Comparison of ENCODE assay signal across 16 mouse cellular contexts in the genomic region with DNA sequence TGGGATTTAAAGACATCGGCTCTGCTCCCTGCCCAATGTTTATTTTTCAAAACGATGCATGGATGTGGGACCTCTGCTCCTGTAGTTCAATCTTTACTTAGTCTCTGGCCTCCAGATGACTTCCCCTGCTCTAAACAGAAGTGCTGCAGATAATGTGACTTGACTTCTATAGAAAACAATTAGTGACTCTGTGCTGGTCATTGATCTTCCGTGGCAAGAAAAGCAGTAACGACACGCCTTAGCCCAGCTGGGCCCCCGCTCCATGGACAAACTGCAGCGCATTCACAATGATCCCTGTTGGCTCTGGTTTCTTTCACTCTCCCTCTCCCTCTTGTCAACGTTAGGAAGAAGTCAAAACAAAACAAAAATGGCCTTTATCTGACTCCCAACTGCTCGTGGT. TPM values are rescaled to one million over a fixed set of nuclear protein-coding genes. Genes with fewer than 3 reads are reported as not detected.
DNase-seq lines count a peak whose midpoint lies in the region; ATAC-seq and TF ChIP-seq lines count a peak whose summit lies in the region.
"Had no signal": no experiment of that assay in that cellular context is flagged by ENCODE, and none has a peak within 500 bp of the region (broad histone marks: within the 10 kb centered on the region; RNA-seq: fewer than 3 reads in every experiment).

No protein-coding gene starts in this region.

- H3K27me3 ChIP-seq in heart, embryonic 14.5 days (ENCODE audit: control insufficient read depth, insufficient read depth, low read length) = no peaks in the 10 kb centered on the region
- no peaks in the 10 kb centered on the region for H3K27me3 ChIP-seq in neural tube, embryonic 12.5 days (replicated peaks)
- H3K27me3 ChIP-seq in kidney, adult 2 months (replicated peaks; ENCODE audit: control insufficient read depth, insufficient read depth, low read length) = no peaks in the 10 kb centered on the region
- H3K27me3 ChIP-seq: heart, embryonic 15.5 days; megakaryocyte, embryonic 14.5 days had no signal

- peak overlapping the region; percentile 22 to 35; a peak in 2 of 4 replicates for H3K27ac ChIP-seq in heart, embryonic 14.5 days (replicated peaks in 1 of 2; ENCODE audit: control insufficient read depth in 1 of 2, insufficient read depth in 1 of 2, low read depth in 2 of 2, low read length in 2 of 2)
- no peak overlapping the region for H3K27ac ChIP-seq in neural tube, embryonic 12.5 days
- H3K27ac ChIP-seq in kidney, adult 2 months (ENCODE audit: insufficient read depth, low read depth, low read length) = no peak overlapping the region
- H3K27ac ChIP-seq: heart, embryonic 15.5 days; kidney, postnatal 0 days; liver, embryonic 14.5 days had no signal

- no peak for TF ChIP-seq POLR2A in kidney, adult 2 months (IDR thresholded peaks at IDR 0.05; ENCODE audit: low read depth, low read length)

- no peak; the same call in 1 of the 2 replicates for ATAC-seq in heart, embryonic 14.5 days (ENCODE audit: insufficient number of reproducible peaks, insufficient read depth, low FRiP score, low read depth)
- ATAC-seq in neural tube, embryonic 12.5 days (ENCODE audit: low FRiP score, low read depth) = peak; percentile 54; the same call in 1 of the 2 replicates
- ATAC-seq: intestine, embryonic 16.5 days; lung, postnatal 0 days had no signal

- H3K9ac ChIP-seq in heart, embryonic 14.5 days (ENCODE audit: low read length) = no peak overlapping the region
- no peak overlapping the region for H3K9ac ChIP-seq in neural tube, embryonic 12.5 days
- H3K9ac ChIP-seq: heart, embryonic 15.5 days; liver, embryonic 14.5 days had no signal

- 4% methylated on average over 9 of the region's 9 CpGs for WGBS in heart, embryonic 14.5 days
- WGBS in neural tube, embryonic 12.5 days = 7% methylated on average over 9 of the region's 9 CpGs
- WGBS in kidney, adult 2 months = 58% methylated on average over 9 of the region's 9 CpGs

- H3K9me3 ChIP-seq in heart, embryonic 14.5 days (ENCODE audit: control insufficient read depth, low read length) = no peaks in the 10 kb centered on the region
- no peaks in the 10 kb centered on the region for H3K9me3 ChIP-seq in neural tube, embryonic 12.5 days
- H3K9me3 ChIP-seq: heart, embryonic 15.5 days; megakaryocyte, embryonic 14.5 days had no signal

- DNase-seq in heart, postnatal 36 days = no peak
- peak; percentile 76 for DNase-seq in embryo, embryonic 10 days (ENCODE audit: low spot score)
- peak; percentile 44 for DNase-seq in embryo, embryonic 9.5 days (ENCODE audit: extremely low spot score)
- no peak for DNase-seq in layer of hippocampus, adult 11-12 months (ENCODE audit: low spot score)
- no peak for DNase-seq in kidney, adult 2 months
- DNase-seq: adrenal gland, postnatal 10 days; cerebellum, adult 11 months; cerebellum, postnatal 25 days had no signal

- H3K4me3 ChIP-seq in heart, embryonic 14.5 days (ENCODE audit: control insufficient read depth in 1 of 2, insufficient read depth in 1 of 2, low read depth in 1 of 2, low read length in 2 of 2) = no peak overlapping the region
- no peak overlapping the region for H3K4me3 ChIP-seq in neural tube, embryonic 12.5 days
- no peak overlapping the region for H3K4me3 ChIP-seq in kidney, adult 2 months (ENCODE audit: insufficient read depth, low read depth, low read length)
- H3K4me3 ChIP-seq: heart, embryonic 15.5 days; megakaryocyte, embryonic 14.5 days had no signal

- H3K4me2 ChIP-seq in heart, embryonic 14.5 days (ENCODE audit: low read length) = no peak overlapping the region
- no peak overlapping the region for H3K4me2 ChIP-seq in neural tube, embryonic 12.5 days (replicated peaks)
- H3K4me2 ChIP-seq: heart, embryonic 15.5 days had no signal

- H3K4me1 ChIP-seq in heart, embryonic 14.5 days (ENCODE audit: control insufficient read depth in 2 of 2, insufficient read depth in 2 of 2, low read length in 2 of 2) = peaks cover 2 to 22% of the 10 kb centered on the region in 2 experiments; a peak in 2 of 4 replicates
- peaks cover 16% of the 10 kb centered on the region; the same call in 1 of the 2 replicates for H3K4me1 ChIP-seq in neural tube, embryonic 12.5 days
- no peaks in the 10 kb centered on the region for H3K4me1 ChIP-seq in kidney, adult 2 months (ENCODE audit: control insufficient read depth, insufficient read depth, low read length)
- H3K4me1 ChIP-seq: megakaryocyte, embryonic 14.5 days had no signal

- TF ChIP-seq CTCF in kidney, adult 2 months (conservative IDR thresholded peaks at IDR 0.05; ENCODE audit: insufficient read depth, insufficient read length, low read depth, low read length) = no peak

- intact Hi-C loops in heart, postnatal 36 days (cut with DNase I) = no loop called here

- no peaks in the 10 kb centered on the region for H3K36me3 ChIP-seq in heart, embryonic 14.5 days (ENCODE audit: control insufficient read depth, insufficient read depth, low read length)
- H3K36me3 ChIP-seq in neural tube, embryonic 12.5 days = no peaks in the 10 kb centered on the region; the same call in 1 of the 2 replicates
- H3K36me3 ChIP-seq in kidney, adult 2 months (ENCODE audit: control insufficient read depth, insufficient read depth, low read length) = no peaks in the 10 kb centered on the region
- H3K36me3 ChIP-seq: heart, embryonic 15.5 days had no signal

RNA-seq across cellular contexts. Expression of a gene that starts 53.9 kb away (rescaled TPM):
- polyA plus RNA-seq in heart, embryonic 14.5 days (2014; fragmentation: Nextera tagmentation; extraction: Ambion mirVana) = 18.9 and 20.8 TPM in 2 replicates
- total RNA-seq in heart, postnatal 36 days (2021) = 10 to 100 TPM; 20.6 to 27.9 TPM
- polyA plus RNA-seq in neural tube, embryonic 12.5 days (2016; fragmentation: Nextera tagmentation; extraction: Ambion mirVana) = 16.1 and 18.1 TPM in 2 replicates
- polyA plus RNA-seq in kidney, adult 2 months (2012; rRNA removed) = 17.0 and 18.8 TPM in 2 replicates

Comparison
In these comparisons a context has a peak if more than half of its experiments do, and no peak if none do; other contexts are left out.
1. H3K27ac ChIP-seq: peak in heart, embryonic 14.5 days (2 of 2); none in neural tube, embryonic 12.5 days (single experiment) and kidney, adult 2 months (single experiment).
2. DNase-seq: peak in embryo, embryonic 10 days (single experiment) and embryo, embryonic 9.5 days (single experiment); none in heart, postnatal 36 days (0 of 2), layer of hippocampus, adult 11-12 months (single experiment) and kidney, adult 2 months (single experiment).